Mouse (Mus musculus) stomach, postnatal 0 days (tissue): ENCODE measurements around the gene Zmym5.
"Not testable (repeated sequence)": the region's sequence is repeated elsewhere in the genome, so short reads cannot be mapped to it uniquely, and the experiment has no call there.

ENCODE experiments used
- CTCF ChIP-seq: IDR thresholded peaks from 2 replicates; pipeline ENCODE4 v1.5.1; 2016; ENCODE audit warnings: antibody characterized with exemption, low read depth, mild to moderate bottlenecking, moderate library complexity
- EP300 ChIP-seq: optimal IDR thresholded peaks from 2 replicates; pipeline ENCODE3; 2016; ENCODE audit warnings: antibody characterized with exemption

DNA sequence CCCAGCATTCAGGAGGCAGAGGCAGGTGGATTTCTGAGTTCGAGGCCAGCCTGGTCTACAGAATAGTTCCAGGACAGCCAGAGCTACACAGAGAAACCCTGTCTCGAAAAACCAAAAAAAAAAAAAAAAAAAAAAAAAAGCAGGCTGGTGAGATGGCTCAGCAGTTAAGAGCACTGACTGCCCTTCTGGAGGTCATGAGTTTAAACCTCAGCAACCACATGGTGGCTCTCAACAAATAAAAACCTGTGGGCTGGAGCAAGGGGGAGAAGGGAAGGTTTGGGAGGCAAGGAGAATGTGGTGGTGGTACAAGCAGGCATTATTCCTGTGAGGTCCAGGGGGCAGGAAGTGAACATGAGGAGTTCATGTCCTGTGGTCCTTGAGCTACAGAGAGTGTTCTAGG lies 45.1 kb downstream of the Zmym5 start:
- not testable (repeated sequence) for TF ChIP-seq CTCF, EP300
